ENCODE assay signal across 8 mouse cellular contexts in genomic region chr3:144506213-144506612, GRCm38 (mm10).
DNase-seq lines count a peak whose midpoint lies in the region; ATAC-seq and TF ChIP-seq lines count a peak whose summit lies in the region.

No protein-coding gene starts in this region.

- ATAC-seq in liver, embryonic 11.5 days (replicated peaks; ENCODE audit: low FRiP score): no peak; the same call in 1 of the 2 replicates
- peak; percentile 66 for ATAC-seq in heart, postnatal 0 days (ENCODE audit: insufficient read depth, low read depth)

- H3K9me3 ChIP-seq in liver, embryonic 11.5 days (ENCODE audit: control insufficient read depth, low read length): no peaks in the 10 kb centered on the region
- no peaks in the 10 kb centered on the region for H3K9me3 ChIP-seq in heart, postnatal 0 days (replicated peaks; ENCODE audit: control insufficient read depth, low read length)

- peak; percentile 16 for DNase-seq in liver
- DNase-seq in liver, embryonic 11.5 days (ENCODE audit: low spot score): no peak
- peak; percentile 67 for DNase-seq in embryo, embryonic 10.5 days (ENCODE audit: low spot score)
- DNase-seq in heart, postnatal 0 days (ENCODE audit: low spot score): peak; percentile 56
- peak; percentile 80 for DNase-seq in mesoderm, embryonic 11.5 days (ENCODE audit: low read depth, low spot score)
- no peak for DNase-seq in cerebellum, adult 8-10 months
- no peak for DNase-seq in thymus, adult 18-20 months
- DNase-seq in urinary bladder, postnatal 25 days (ENCODE audit: low spot score): no peak

- no peak for TF ChIP-seq EP300 in heart, postnatal 0 days (IDR thresholded peaks at IDR 0.05; ENCODE audit: low read depth)

- H3K9ac ChIP-seq in liver, embryonic 11.5 days (ENCODE audit: low read depth, low read length): no peak overlapping the region
- no peak overlapping the region for H3K9ac ChIP-seq in heart, postnatal 0 days (replicated peaks; ENCODE audit: low read depth, low read length)

- H3K4me1 ChIP-seq in liver, embryonic 11.5 days (replicated peaks; ENCODE audit: control insufficient read depth, insufficient read depth, low read length): peaks cover 18% of the 10 kb centered on the region
- peaks cover 12% of the 10 kb centered on the region; the same call in 1 of the 2 replicates for H3K4me1 ChIP-seq in heart, postnatal 0 days (ENCODE audit: control insufficient read depth, insufficient read depth)

- H3K4me2 ChIP-seq in liver, embryonic 11.5 days: no peak overlapping the region
- peak overlapping the region; percentile 19; the same call in 1 of the 2 replicates for H3K4me2 ChIP-seq in heart, postnatal 0 days (ENCODE audit: low read depth, low read length)

- no peaks in the 10 kb centered on the region for H3K36me3 ChIP-seq in liver, embryonic 11.5 days (ENCODE audit: control insufficient read depth, insufficient read depth, low read length)
- H3K36me3 ChIP-seq in heart, postnatal 0 days (replicated peaks; ENCODE audit: control insufficient read depth, insufficient read depth, low read length): no peaks in the 10 kb centered on the region

- no peak overlapping the region for H3K27ac ChIP-seq in liver, embryonic 11.5 days (ENCODE audit: low read depth, low read length)
- H3K27ac ChIP-seq in heart, postnatal 0 days (ENCODE audit: low read depth): peak overlapping the region; percentile 0; the same call in 1 of the 2 replicates

- TF ChIP-seq CTCF in heart, postnatal 0 days (IDR thresholded peaks at IDR 0.05; ENCODE audit: low read depth): no peak

- no peak overlapping the region for H3K4me3 ChIP-seq in liver, embryonic 11.5 days (ENCODE audit: low read depth, low read length)
- no peak overlapping the region for H3K4me3 ChIP-seq in heart, postnatal 0 days (ENCODE audit: low read depth, low read length)

- 46% methylated on average over 3 of the region's 3 CpGs for WGBS in liver, embryonic 11.5 days
- 13% methylated on average over 3 of the region's 3 CpGs for WGBS in heart, postnatal 0 days

- H3K27me3 ChIP-seq in liver, embryonic 11.5 days (replicated peaks; ENCODE audit: control insufficient read depth, insufficient read depth, low read length): no peaks in the 10 kb centered on the region
- H3K27me3 ChIP-seq in heart, postnatal 0 days (ENCODE audit: control insufficient read depth, insufficient read depth, low read length): no peaks in the 10 kb centered on the region

Comparison
In these comparisons a context has a peak if more than half of its experiments do, and no peak if none do; other contexts are left out.
1. DNase-seq: peak in liver (single experiment), embryo, embryonic 10.5 days (single experiment), heart, postnatal 0 days (single experiment) and mesoderm, embryonic 11.5 days (single experiment); none in liver, embryonic 11.5 days (single experiment), cerebellum, adult 8-10 months (single experiment), thymus, adult 18-20 months (0 of 2) and urinary bladder, postnatal 25 days (single experiment).